Mouse (Mus musculus): ENCODE measurements around the gene Elmo3. TPM values are rescaled to one million over a fixed set of nuclear protein-coding genes. Genes with fewer than 3 reads are reported as not detected.

Elmo3 gene
- polyA plus RNA-seq (2015; fragmentation: Illumina TruSeq; extraction: RNeasy Lipid Tissue Mini Kit (QIAGEN cat#74804); ENCODE audit: low read depth, low replicate concordance) = 2.6 TPM

DNA sequence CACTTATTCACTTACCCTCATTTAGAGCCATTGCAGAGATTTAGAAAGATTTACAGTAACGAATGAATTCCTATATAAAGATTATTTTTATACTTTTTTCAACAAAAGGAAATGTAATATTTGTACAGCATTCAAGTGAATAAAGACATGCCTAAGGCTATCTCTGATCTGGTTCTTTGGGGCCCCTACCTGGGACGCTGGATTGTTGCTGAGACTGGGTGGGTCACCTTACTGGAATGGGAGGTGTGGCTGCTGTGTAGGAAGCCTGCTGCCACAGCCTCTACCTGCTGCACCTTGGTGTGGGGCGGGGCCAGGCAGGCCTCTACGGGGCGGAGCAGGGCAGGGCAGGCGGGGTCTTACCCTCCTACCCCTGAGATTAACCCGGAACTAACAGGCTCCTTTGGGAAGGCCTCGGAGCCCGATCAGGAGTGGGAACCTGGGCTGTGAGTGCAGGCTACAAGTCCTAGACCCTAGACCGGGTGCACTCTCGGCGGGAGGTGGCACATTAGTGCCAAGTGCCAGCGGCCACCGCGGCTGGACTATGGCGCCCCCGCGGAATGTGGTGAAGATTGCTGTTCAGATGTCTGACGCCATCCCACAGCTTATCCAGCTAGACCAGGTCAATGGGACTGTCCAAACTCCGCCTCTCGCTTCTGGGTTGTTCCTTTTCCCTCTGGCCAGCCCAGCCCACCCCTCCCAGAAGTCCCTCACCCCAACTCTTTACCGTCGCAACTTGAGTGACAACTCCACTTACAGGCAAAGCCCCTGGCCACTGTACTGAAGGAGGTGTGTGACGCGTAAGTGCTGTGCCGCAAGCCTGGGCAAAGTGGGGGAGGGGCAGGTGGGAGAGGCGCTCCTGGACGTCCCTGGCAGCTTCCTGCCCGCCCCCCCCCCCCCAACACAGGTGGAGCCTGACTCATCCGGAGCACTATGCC, at the start of gene Elmo3:
Gene Elmo3 (plus strand): TSS at position 391 of the 935 bp plus-strand sequence.

DNA sequence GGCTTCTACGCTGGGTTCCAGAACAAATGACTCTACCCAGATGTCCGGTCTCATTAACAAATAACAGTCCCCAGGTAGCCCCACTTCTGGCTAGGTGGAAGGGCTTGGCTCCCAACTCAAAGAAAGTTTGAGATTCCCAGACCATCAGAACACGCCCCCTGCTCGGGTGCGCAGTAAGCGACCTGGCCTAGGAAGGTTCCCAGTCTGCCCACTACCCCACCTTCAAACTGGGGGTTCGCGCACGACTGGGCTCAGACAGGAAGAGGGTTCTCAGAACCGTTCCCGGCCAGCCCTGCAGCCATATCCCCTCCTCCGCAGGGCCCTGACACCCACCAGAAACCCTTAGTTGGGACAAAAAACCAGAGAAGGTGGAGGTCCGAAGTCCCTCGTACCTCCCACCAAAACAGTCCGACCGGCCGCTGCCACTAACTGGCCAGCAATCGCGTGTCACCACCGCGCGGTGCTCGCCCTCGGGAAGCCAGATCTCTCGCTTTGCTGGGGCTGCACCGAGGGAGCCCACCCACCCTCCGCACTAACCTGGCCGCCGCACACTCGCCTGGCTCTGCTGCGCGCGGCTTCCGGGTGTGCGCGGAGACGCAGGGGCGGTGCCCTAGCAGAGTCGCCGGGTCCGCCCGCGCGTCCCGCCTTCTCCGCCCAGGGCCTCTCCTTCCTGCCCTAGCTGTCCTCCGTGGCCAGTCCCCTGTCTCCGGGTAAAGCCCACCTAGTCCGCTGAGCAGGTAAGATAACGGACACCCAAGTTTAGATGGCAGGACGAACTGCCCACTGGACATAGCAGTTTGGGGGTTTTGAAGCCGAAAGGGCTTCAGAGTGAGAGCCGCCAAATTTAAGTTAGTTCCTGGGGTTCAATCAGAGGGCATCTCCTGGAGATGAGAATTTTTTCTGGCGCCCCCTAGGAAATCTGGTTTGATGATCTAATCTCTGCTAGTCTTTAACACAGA, 41.1 kb upstream of the Elmo3 start, which contains the start of the genes Tradd and Fbxl8:
Gene Tradd (minus strand): TSS at position 586 of the 959 bp plus-strand sequence.
Gene Fbxl8 (plus strand): TSS at position 625 of the 959 bp plus-strand sequence.

DNA sequence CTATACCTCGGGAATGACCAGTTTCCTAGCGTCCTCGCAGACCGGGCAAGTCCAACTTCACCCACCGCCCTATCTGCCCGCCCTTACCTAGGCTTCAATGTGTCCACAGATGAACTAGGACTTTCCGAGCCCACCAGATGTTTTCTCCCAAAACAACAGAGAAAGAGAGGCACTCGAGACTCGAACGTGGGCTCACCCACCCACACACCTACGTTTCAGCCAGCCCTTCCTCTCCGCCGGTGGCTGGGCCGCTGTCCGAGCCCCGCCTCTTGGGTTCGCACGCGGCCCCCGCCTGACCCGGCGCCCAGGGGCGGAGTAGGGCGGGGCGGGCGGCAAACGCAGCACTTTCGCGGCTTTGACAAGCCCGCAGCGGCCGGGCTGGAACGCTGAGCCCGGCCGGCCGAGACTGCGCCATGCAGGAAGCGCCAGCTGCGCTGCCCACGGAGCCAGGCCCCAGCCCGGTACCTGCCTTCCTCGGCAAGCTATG, 35.9 kb upstream of the Elmo3 start, which contains the start of gene Hsf4:
Gene Hsf4 (plus strand): TSS at position 341 of the 487 bp plus-strand sequence.

GRCm38 (mm10) chr8:105275840-105276239, 29.6 kb upstream of the Elmo3 start, which contains the start of gene Nol3:
Gene Nol3, plus strand, starts transcription at chr8:105276140.

GRCm38 (mm10) chr8:105289805-105290460, 15.5 kb upstream of the Elmo3 start, which contains the start of gene 4931428F04Rik:
Gene 4931428F04Rik, minus strand, starts transcription at chr8:105289864.

GRCm38 (mm10) chr8:105295895-105296573, 9.4 kb upstream of the Elmo3 start, which contains the start of gene Exoc3l:
Gene Exoc3l, minus strand, starts transcription at chr8:105296101.

GRCm38 (mm10) chr8:105297511-105298192, 7.7 kb upstream of the Elmo3 start, which contains the start of gene E2f4:
Gene E2f4, plus strand, starts transcription at chr8:105297663.

DNA sequence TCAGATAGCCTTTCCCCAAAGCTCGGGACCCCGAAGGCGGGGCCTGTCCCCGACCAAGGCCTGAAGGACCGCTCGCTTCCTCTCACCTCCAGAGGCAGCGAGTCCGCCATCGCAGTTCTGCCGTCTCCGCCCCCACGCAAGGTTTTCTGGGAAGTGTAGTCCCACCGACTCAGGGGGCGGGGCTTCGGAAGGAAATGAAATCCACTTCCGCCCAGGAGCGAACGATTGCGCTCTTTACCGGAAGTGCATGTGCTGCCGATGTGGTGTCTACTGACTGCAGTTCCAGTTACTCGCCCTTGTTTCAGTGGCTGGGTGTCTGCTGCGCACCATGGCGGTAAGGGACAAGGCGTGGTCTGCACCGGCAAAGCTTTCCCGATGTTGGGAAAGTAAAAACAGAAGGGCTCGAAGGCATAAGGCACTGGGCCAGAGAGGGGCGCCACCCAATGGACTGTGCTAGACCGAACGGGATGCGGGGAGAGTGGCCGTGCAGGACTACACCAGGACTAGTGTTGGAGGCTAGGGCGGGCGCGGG, 20.8 kb downstream of the Elmo3 start, which contains the start of the genes Lrrc29 and Tmem208:
Gene Lrrc29 (minus strand): TSS at position 138 of the 532 bp plus-strand sequence.
Gene Tmem208 (plus strand): TSS at position 214 of the 532 bp plus-strand sequence.

GRCm38 (mm10) chr8:105347428-105348221, 42.2 kb downstream of the Elmo3 start, which contains the start of gene Fhod1:
Gene Fhod1, minus strand, starts transcription at chr8:105347953.

DNA sequence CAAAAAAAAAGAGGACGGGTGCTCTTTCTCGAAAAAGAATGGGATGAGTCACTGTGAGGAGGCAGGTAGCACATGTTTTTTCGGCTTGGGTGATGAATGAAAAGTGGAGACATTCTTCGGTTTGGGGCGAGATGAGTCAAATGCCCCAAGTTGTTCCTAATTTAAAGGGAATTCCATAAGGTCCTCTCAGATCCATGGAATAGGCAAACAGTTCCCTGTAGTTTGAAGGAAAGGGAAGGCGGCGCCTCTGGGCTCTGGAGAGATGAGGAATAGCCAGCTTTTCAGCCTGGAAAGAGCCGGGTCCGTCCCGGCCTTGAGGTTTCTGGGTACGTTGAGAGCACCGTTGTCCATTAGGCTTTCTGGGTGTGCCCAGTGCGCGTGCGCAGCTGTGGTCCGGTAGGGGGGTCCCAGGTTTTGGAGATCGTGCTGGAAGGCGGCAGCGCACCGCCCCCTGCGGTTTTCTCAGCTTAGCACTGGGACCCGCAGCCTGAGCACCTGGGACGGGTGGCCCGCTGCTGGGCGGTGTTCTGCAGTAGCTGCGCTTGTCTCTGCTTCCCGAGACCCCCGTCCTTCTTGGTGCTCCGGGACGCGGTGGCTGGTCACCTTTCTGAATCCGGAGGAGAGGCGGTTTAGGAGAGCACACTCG, 43.2 kb downstream of the Elmo3 start, which contains the start of gene Slc9a5:
Gene Slc9a5 (plus strand): TSS at position 394 of the 646 bp plus-strand sequence.

Other genes starting within 250 kb of the Elmo3 start
- gene Ces3b, start 221.8 kb upstream of the Elmo3 start, polyA plus RNA-seq (2015; fragmentation: Illumina TruSeq; extraction: RNeasy Lipid Tissue Mini Kit (QIAGEN cat#74804); ENCODE audit: low read depth, low replicate concordance) = not detected
- gene Ces4a, start 173.8 kb upstream of the Elmo3 start, polyA plus RNA-seq (2015; fragmentation: Illumina TruSeq; extraction: RNeasy Lipid Tissue Mini Kit (QIAGEN cat#74804); ENCODE audit: low read depth, low replicate concordance) = not detected
- 23.1 TPM for gene Cbfb, start 134.9 kb upstream of the Elmo3 start, polyA plus RNA-seq (2015; fragmentation: Illumina TruSeq; extraction: RNeasy Lipid Tissue Mini Kit (QIAGEN cat#74804); ENCODE audit: low read depth, low replicate concordance)
- 30.8 TPM for gene D230025D16Rik, start 80.5 kb upstream of the Elmo3 start, polyA plus RNA-seq (2015; fragmentation: Illumina TruSeq; extraction: RNeasy Lipid Tissue Mini Kit (QIAGEN cat#74804); ENCODE audit: low read depth, low replicate concordance)
- 4.0 TPM for gene B3gnt9, start 50.4 kb upstream of the Elmo3 start, polyA plus RNA-seq (2015; fragmentation: Illumina TruSeq; extraction: RNeasy Lipid Tissue Mini Kit (QIAGEN cat#74804); ENCODE audit: low read depth, low replicate concordance)
- 11.9 TPM for gene Tradd, start 41.0 kb upstream of the Elmo3 start, polyA plus RNA-seq (2015; fragmentation: Illumina TruSeq; extraction: RNeasy Lipid Tissue Mini Kit (QIAGEN cat#74804); ENCODE audit: low read depth, low replicate concordance)
- gene Fbxl8, start 41.0 kb upstream of the Elmo3 start, polyA plus RNA-seq (2015; fragmentation: Illumina TruSeq; extraction: RNeasy Lipid Tissue Mini Kit (QIAGEN cat#74804); ENCODE audit: low read depth, low replicate concordance) = 0.62 TPM
- 18.8 TPM for gene Hsf4, start 35.8 kb upstream of the Elmo3 start, polyA plus RNA-seq (2015; fragmentation: Illumina TruSeq; extraction: RNeasy Lipid Tissue Mini Kit (QIAGEN cat#74804); ENCODE audit: low read depth, low replicate concordance)
- gene Nol3, start 29.5 kb upstream of the Elmo3 start, polyA plus RNA-seq (2015; fragmentation: Illumina TruSeq; extraction: RNeasy Lipid Tissue Mini Kit (QIAGEN cat#74804); ENCODE audit: low read depth, low replicate concordance) = 13.3 TPM
- gene 4931428F04Rik, start 15.7 kb upstream of the Elmo3 start, polyA plus RNA-seq (2015; fragmentation: Illumina TruSeq; extraction: RNeasy Lipid Tissue Mini Kit (QIAGEN cat#74804); ENCODE audit: low read depth, low replicate concordance) = 18.4 TPM
- 1.3 TPM for gene Exoc3l, start 9.5 kb upstream of the Elmo3 start, polyA plus RNA-seq (2015; fragmentation: Illumina TruSeq; extraction: RNeasy Lipid Tissue Mini Kit (QIAGEN cat#74804); ENCODE audit: low read depth, low replicate concordance)
- 30.4 TPM for gene E2f4, start 7.9 kb upstream of the Elmo3 start, polyA plus RNA-seq (2015; fragmentation: Illumina TruSeq; extraction: RNeasy Lipid Tissue Mini Kit (QIAGEN cat#74804); ENCODE audit: low read depth, low replicate concordance)
- gene Lrrc29, start 20.7 kb downstream of the Elmo3 start, polyA plus RNA-seq (2015; fragmentation: Illumina TruSeq; extraction: RNeasy Lipid Tissue Mini Kit (QIAGEN cat#74804); ENCODE audit: low read depth, low replicate concordance) = 1.5 TPM
- gene Tmem208, start 20.8 kb downstream of the Elmo3 start, polyA plus RNA-seq (2015; fragmentation: Illumina TruSeq; extraction: RNeasy Lipid Tissue Mini Kit (QIAGEN cat#74804); ENCODE audit: low read depth, low replicate concordance) = 88.0 TPM
- gene Fhod1, start 42.4 kb downstream of the Elmo3 start, polyA plus RNA-seq (2015; fragmentation: Illumina TruSeq; extraction: RNeasy Lipid Tissue Mini Kit (QIAGEN cat#74804); ENCODE audit: low read depth, low replicate concordance) = 2.8 TPM
- 24.9 TPM for gene Slc9a5, start 43.2 kb downstream of the Elmo3 start, polyA plus RNA-seq (2015; fragmentation: Illumina TruSeq; extraction: RNeasy Lipid Tissue Mini Kit (QIAGEN cat#74804); ENCODE audit: low read depth, low replicate concordance)
- 2.6 TPM for gene Plekhg4, start 67.7 kb downstream of the Elmo3 start, polyA plus RNA-seq (2015; fragmentation: Illumina TruSeq; extraction: RNeasy Lipid Tissue Mini Kit (QIAGEN cat#74804); ENCODE audit: low read depth, low replicate concordance)
- gene Kctd19, start 107.9 kb downstream of the Elmo3 start, polyA plus RNA-seq (2015; fragmentation: Illumina TruSeq; extraction: RNeasy Lipid Tissue Mini Kit (QIAGEN cat#74804); ENCODE audit: low read depth, low replicate concordance) = not detected
- 1.2 TPM for gene Lrrc36, start 108.0 kb downstream of the Elmo3 start, polyA plus RNA-seq (2015; fragmentation: Illumina TruSeq; extraction: RNeasy Lipid Tissue Mini Kit (QIAGEN cat#74804); ENCODE audit: low read depth, low replicate concordance)
- gene Tppp3, start 165.9 kb downstream of the Elmo3 start, polyA plus RNA-seq (2015; fragmentation: Illumina TruSeq; extraction: RNeasy Lipid Tissue Mini Kit (QIAGEN cat#74804); ENCODE audit: low read depth, low replicate concordance) = 110 TPM
- gene Zdhhc1, start 191.3 kb downstream of the Elmo3 start, polyA plus RNA-seq (2015; fragmentation: Illumina TruSeq; extraction: RNeasy Lipid Tissue Mini Kit (QIAGEN cat#74804); ENCODE audit: low read depth, low replicate concordance) = 33.3 TPM
- gene Hsd11b2, start 213.2 kb downstream of the Elmo3 start, polyA plus RNA-seq (2015; fragmentation: Illumina TruSeq; extraction: RNeasy Lipid Tissue Mini Kit (QIAGEN cat#74804); ENCODE audit: low read depth, low replicate concordance) = not detected